Mouse (Mus musculus): ENCODE measurements at regions not wholly inside any gene's neighbourhood (a gene's known extent, or its start where the extent isn't known, plus 50 kb on each side); places are given as distances from the start of the nearest gene placed in this dataset.

- H3K9me3 ChIP-seq (replicated peaks; ENCODE audit: control insufficient read depth, low read length), result no peaks in the 10 kb centered on the region
- H3K4me1 ChIP-seq (ENCODE audit: control insufficient read depth, insufficient read depth), result no peaks in the 10 kb centered on the region
- TF ChIP-seq EP300 (IDR thresholded peaks at IDR 0.05; ENCODE audit: low read depth) (no peak), CTCF (IDR thresholded peaks at IDR 0.05; ENCODE audit: low read depth) (no peak)
- no peak for DNase-seq (ENCODE audit: low spot score)
- no peak overlapping the region for H3K4me2 ChIP-seq (ENCODE audit: low read depth, low read length)
- no peak overlapping the region for H3K27ac ChIP-seq (ENCODE audit: low read depth)
- no peak for ATAC-seq (ENCODE audit: insufficient read depth, low read depth)
- no peaks in the 10 kb centered on the region for H3K36me3 ChIP-seq (replicated peaks; ENCODE audit: control insufficient read depth, insufficient read depth, low read length)
- no peaks in the 10 kb centered on the region for H3K27me3 ChIP-seq (ENCODE audit: control insufficient read depth, insufficient read depth, low read length)
- WGBS, result 82% methylated on average over 3 of the region's 3 CpGs
- H3K9ac ChIP-seq (replicated peaks; ENCODE audit: low read depth, low read length), result no peak overlapping the region
- H3K4me3 ChIP-seq (ENCODE audit: low read depth, low read length), result no peak overlapping the region
Observed at GRCm38 (mm10) chr5:89980204-89980603, 97.1 kb upstream of the Adamts3 start.

GRCm38 (mm10) chr5:89952611-89953010 is 69.5 kb upstream of the Adamts3 start:
- 84% methylated on average over 11 of the region's 11 CpGs for WGBS
- Histone ChIP-seq H3K4me1 (ENCODE audit: control insufficient read depth, insufficient read depth) (no peaks in the 10 kb centered on the region), H3K9me3 (replicated peaks; ENCODE audit: control insufficient read depth, low read length) (no peaks in the 10 kb centered on the region), H3K9ac (replicated peaks; ENCODE audit: low read depth, low read length) (no peak overlapping the region), H3K27ac (ENCODE audit: low read depth) (no peak overlapping the region), H3K36me3 (replicated peaks; ENCODE audit: control insufficient read depth, insufficient read depth, low read length) (no peaks in the 10 kb centered on the region), H3K27me3 (ENCODE audit: control insufficient read depth, insufficient read depth, low read length) (no peaks in the 10 kb centered on the region), H3K4me3 (ENCODE audit: low read depth, low read length) (no peak overlapping the region), H3K4me2 (ENCODE audit: low read depth, low read length) (no peak overlapping the region)
- ATAC-seq (ENCODE audit: insufficient read depth, low read depth) (no peak), DNase-seq (ENCODE audit: low spot score) (no peak)
- TF ChIP-seq EP300 (IDR thresholded peaks at IDR 0.05; ENCODE audit: low read depth) (no peak), CTCF (IDR thresholded peaks at IDR 0.05; ENCODE audit: low read depth) (no peak)

- Histone ChIP-seq H3K4me3 (ENCODE audit: low read depth, low read length) (no peak overlapping the region), H3K27ac (ENCODE audit: low read depth) (no peak overlapping the region), H3K27me3 (ENCODE audit: control insufficient read depth, insufficient read depth, low read length) (no peaks in the 10 kb centered on the region), H3K9me3 (replicated peaks; ENCODE audit: control insufficient read depth, low read length) (no peaks in the 10 kb centered on the region), H3K36me3 (replicated peaks; ENCODE audit: control insufficient read depth, insufficient read depth, low read length) (no peaks in the 10 kb centered on the region), H3K4me1 (ENCODE audit: control insufficient read depth, insufficient read depth) (no peaks in the 10 kb centered on the region), H3K4me2 (ENCODE audit: low read depth, low read length) (no peak overlapping the region), H3K9ac (replicated peaks; ENCODE audit: low read depth, low read length) (no peak overlapping the region)
- no peak for TF ChIP-seq EP300 (IDR thresholded peaks at IDR 0.05; ENCODE audit: low read depth)
- TF ChIP-seq CTCF (IDR thresholded peaks at IDR 0.05; ENCODE audit: low read depth), result no peak
- WGBS, result 85% methylated on average over 3 of the region's 3 CpGs
- DNase-seq (ENCODE audit: low spot score) (no peak), ATAC-seq (ENCODE audit: insufficient read depth, low read depth) (no peak)
Observed at GRCm38 (mm10) chr5:89945660-89945925, 62.5 kb upstream of the Adamts3 start.

- H3K36me3 ChIP-seq (replicated peaks; ENCODE audit: control insufficient read depth, insufficient read depth, low read length), result no peaks in the 10 kb centered on the region
- no peak overlapping the region for H3K4me3 ChIP-seq (ENCODE audit: low read depth, low read length)
- H3K4me1 ChIP-seq (ENCODE audit: control insufficient read depth, insufficient read depth), result no peaks in the 10 kb centered on the region
- WGBS, result 61% methylated on average over 5 of the region's 5 CpGs
- no peak overlapping the region for H3K4me2 ChIP-seq (ENCODE audit: low read depth, low read length)
- H3K9ac ChIP-seq (replicated peaks; ENCODE audit: low read depth, low read length), result no peak overlapping the region
- ATAC-seq (ENCODE audit: insufficient read depth, low read depth) (no peak), DNase-seq (ENCODE audit: low spot score) (no peak)
- H3K27me3 ChIP-seq (ENCODE audit: control insufficient read depth, insufficient read depth, low read length), result no peaks in the 10 kb centered on the region
- no peaks in the 10 kb centered on the region for H3K9me3 ChIP-seq (replicated peaks; ENCODE audit: control insufficient read depth, low read length)
- no peak overlapping the region for H3K27ac ChIP-seq (ENCODE audit: low read depth)
- no peak for TF ChIP-seq EP300 (IDR thresholded peaks at IDR 0.05; ENCODE audit: low read depth)
- TF ChIP-seq CTCF (IDR thresholded peaks at IDR 0.05; ENCODE audit: low read depth), result no peak
Observed at GRCm38 (mm10) chr5:89944855-89945659, 61.9 kb upstream of the Adamts3 start.

- Histone ChIP-seq H3K4me2 (ENCODE audit: low read depth, low read length) (no peak overlapping the region), H3K36me3 (replicated peaks; ENCODE audit: control insufficient read depth, insufficient read depth, low read length) (no peaks in the 10 kb centered on the region), H3K9ac (replicated peaks; ENCODE audit: low read depth, low read length) (no peak overlapping the region), H3K4me3 (ENCODE audit: low read depth, low read length) (no peak overlapping the region), H3K27ac (ENCODE audit: low read depth) (no peak overlapping the region), H3K9me3 (replicated peaks; ENCODE audit: control insufficient read depth, low read length) (0 out of 2 replicates have a peak, but pooled peaks cover 6% of the 10 kb centered on the region), H3K4me1 (ENCODE audit: control insufficient read depth, insufficient read depth) (no peaks in the 10 kb centered on the region), H3K27me3 (ENCODE audit: control insufficient read depth, insufficient read depth, low read length) (no peaks in the 10 kb centered on the region)
- DNase-seq (ENCODE audit: low spot score), result no peak
- WGBS, result 78% methylated on average over 9 of the region's 9 CpGs
- no peak for ATAC-seq (ENCODE audit: insufficient read depth, low read depth)
- no peak for TF ChIP-seq EP300 (IDR thresholded peaks at IDR 0.05; ENCODE audit: low read depth)
- no peak for TF ChIP-seq CTCF (IDR thresholded peaks at IDR 0.05; ENCODE audit: low read depth)
Observed at GRCm38 (mm10) chr5:89943276-89944127, 60.4 kb upstream of the Adamts3 start.

Data from heart, postnatal 0 days (tissue).